Mouse (Mus musculus) hindlimb bud, embryonic 11.5 days (tissue): Measurements from ENCODE around the gene Cyb5d1.

Source experiments
- DNase-seq: peaks from one replicate; pipeline ENCODE4 v3.0.0-alpha.2; 2012; ENCODE audit warnings: low read depth, low spot score; ENCODE audit errors: extremely low spot score

The Cyb5d1 gene

DNA sequence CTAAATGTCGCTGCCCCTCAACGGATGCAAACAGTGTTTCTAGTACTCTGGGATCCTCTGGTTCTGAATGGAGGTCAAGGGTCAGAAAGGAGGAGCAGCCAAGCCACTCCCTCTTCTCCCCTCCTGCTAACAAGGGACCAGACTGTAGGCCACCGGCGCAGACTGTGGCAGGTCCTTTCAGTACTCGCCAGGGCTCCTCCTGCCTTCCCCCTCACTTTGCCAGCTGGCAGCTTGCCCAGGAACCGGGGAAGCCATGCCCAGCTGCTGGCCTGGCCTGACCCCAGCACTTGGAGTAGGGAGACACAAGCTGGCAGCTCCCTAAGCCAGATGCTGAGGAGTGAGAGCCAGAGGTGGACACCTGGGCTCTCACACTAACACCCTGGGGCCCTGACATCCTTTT lies 30.5 kb downstream of the Cyb5d1 start:
- no peak for DNase-seq

DNA sequence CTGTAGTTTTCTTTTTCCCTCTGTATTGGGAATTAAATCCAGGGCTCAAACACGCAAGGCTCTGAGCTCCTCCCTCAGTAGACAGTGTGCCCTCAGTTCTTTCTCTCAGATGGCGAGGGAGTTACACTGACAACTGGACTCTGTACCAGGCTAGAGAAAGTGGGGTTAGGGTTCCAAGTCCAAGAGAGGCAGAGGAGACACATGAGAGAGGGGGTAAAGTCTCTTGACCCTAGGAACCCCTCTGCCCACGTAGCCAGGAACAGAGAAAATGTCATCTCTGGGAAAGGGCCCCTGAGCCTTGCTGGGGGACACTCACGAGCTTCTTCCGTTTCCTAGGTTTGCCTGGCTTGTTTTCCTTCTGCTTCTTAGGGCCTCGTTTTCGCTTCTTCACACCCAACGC lies 31.1 kb downstream of the Cyb5d1 start:
- DNase-seq = no peak

DNA sequence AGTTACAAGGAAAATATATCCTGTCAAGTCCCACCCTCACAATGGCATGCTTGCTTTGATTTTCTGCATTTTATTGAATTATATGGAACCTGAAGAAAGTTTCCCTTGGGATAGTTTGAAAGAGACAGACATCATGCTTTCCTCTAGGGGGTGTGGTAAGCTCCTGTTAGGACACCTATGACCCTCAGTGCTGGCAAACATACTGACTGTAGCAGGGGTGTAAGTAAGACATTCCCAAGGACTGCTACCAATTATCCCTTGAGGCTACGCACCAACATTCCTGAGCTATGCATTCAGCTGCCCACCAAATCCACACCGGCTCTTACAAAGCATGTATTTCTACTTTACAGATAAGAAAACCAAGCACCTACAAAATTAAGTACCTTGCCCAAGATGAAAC lies 33.0 kb downstream of the Cyb5d1 start:
- no peak for DNase-seq

DNA sequence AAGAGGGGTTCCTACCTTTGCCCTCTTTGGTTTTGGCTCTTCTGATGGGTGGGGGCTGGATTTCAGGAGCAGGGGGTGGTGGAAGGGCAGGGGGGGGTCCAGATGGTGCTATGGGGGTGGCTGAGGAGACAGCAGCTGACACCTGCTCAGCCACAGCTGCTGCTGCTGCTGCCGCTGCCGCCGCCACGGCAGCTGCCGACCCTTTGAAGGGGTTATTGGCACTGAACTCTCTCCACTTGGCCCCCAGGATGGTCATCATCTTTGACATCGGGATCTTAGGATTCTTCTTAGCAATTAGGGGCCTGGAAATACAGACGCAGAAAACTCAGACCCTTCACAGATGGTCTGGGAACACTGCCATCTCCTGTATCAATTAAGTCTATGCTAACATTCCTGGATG lies 33.4 kb downstream of the Cyb5d1 start:
- no peak for DNase-seq

DNA sequence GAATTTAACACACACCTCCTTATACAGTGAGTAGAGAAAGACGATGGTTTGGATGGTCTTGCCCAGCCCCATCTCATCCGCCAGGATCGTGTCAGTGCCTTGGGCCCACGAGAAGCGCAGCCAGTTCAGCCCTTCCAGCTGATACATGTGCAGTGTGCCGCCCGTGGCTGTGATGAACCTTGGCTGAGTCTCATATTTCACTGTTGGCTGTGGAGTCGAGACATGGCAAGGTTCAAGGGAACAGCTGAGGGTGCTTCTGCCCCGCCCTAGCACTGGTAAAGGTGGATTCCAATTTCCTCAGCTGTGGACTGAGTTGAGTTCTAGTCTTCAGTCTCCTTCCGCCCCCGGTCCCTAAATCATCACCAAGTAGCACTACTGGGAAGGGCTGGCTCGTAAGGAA lies 37.7 kb downstream of the Cyb5d1 start:
- no peak for DNase-seq

DNA sequence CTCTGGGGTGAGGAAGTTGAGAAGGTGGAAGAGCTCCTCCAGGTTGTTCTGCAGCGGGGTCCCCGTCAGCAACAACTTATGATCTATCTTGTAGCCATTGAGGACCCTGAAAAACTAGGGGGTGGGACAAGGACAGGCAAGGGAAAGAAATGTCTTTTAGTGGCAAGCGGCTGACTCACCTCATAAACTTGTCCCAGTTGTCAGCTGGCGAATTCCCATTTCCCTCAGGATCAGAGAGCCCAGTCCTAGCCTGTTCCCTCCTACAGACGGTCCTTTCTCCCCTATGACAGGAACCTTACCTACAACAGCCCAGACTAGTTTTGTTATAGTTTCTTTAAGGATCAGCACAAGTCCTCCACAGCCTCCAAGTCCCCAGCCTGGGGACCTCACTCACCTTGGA lies 38.9 kb downstream of the Cyb5d1 start:
- no peak for DNase-seq

DNA sequence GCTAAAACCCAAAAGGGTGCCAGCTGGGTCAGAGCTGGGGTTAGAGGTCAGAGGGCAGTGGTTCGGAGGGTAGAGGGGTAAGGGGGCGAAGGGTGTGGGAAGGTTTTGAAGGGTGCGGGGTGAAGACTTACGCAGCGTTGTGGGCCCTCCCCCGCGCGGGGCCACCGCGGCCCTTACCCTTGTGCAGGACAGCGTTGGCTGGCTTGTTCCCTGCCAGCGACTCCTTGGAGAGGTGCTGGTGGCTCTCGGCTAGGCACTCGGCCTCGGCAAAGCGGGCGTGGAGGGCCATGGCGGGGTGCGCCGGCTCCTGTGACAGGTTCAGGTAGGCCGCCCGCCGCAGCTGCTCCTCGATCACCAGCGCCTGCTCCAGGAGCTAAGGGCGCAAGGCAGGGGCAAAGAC lies 49.0 kb downstream of the Cyb5d1 start:
- DNase-seq = no peak
